Comparison of ENCODE assay signal across 21 mouse cellular contexts in the genomic region with DNA sequence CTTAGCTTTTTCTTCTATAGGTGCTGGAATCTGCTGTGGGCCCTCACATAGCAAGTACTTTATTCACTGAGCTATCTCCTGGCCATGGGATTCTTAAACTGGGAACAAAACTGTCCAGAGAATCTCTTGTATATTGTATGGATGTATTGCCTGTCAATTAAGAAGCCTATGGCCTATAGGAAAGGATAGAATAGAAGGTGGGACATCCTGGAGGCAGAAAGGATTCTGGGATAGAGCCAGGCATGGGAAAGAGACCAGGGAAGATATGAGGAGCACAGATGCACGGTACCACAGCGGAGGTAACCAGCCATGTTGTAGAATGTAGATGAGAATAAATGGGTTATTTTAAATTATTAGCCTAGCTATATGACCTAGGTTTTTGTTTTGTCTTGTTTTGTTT. TPM values are rescaled to one million over a fixed set of nuclear protein-coding genes. Genes with fewer than 3 reads are reported as not detected.
"Had no signal": no experiment of that assay in that cellular context is flagged by ENCODE, and none has a peak within 500 bp of the region (broad histone marks: within the 10 kb centered on the region; RNA-seq: fewer than 3 reads in every experiment).

No protein-coding gene starts in this region.

- H3K27me3 ChIP-seq: limb, embryonic 13.5 days; liver, embryonic 12.5 days; liver, embryonic 15.5 days; lung, embryonic 15.5 days; megakaryocyte, embryonic 14.5 days; midbrain, embryonic 13.5 days; neural tube, embryonic 12.5 days had no signal

- H3K4me3 ChIP-seq: left cerebral cortex, adult 2 months; limb, embryonic 10.5 days; limb, embryonic 13.5 days; liver, embryonic 12.5 days; liver, embryonic 15.5 days; lung, embryonic 15.5 days; megakaryocyte, embryonic 14.5 days; midbrain, embryonic 10.5 days; midbrain, embryonic 13.5 days; neural tube, embryonic 12.5 days had no signal

- H3K4me2 ChIP-seq: limb, embryonic 13.5 days; liver, embryonic 12.5 days; liver, embryonic 15.5 days; lung, embryonic 15.5 days; midbrain, embryonic 13.5 days; neural tube, embryonic 12.5 days had no signal

- H3K9me3 ChIP-seq: limb, embryonic 10.5 days; limb, embryonic 13.5 days; liver, embryonic 12.5 days; liver, embryonic 15.5 days; lung, embryonic 15.5 days; midbrain, embryonic 10.5 days; midbrain, embryonic 13.5 days; neural tube, embryonic 12.5 days had no signal

- H3K4me1 ChIP-seq: limb, embryonic 10.5 days; liver, embryonic 15.5 days; megakaryocyte, embryonic 14.5 days; midbrain, embryonic 10.5 days; midbrain, embryonic 13.5 days; neural tube, embryonic 12.5 days had no signal

- H3K27ac ChIP-seq: left cerebral cortex, adult 2 months; limb, embryonic 10.5 days; limb, embryonic 13.5 days; liver, embryonic 12.5 days; liver, embryonic 15.5 days; lung, embryonic 15.5 days; midbrain, embryonic 10.5 days; midbrain, embryonic 13.5 days; neural tube, embryonic 12.5 days had no signal

- H3K36me3 ChIP-seq: limb, embryonic 10.5 days; limb, embryonic 13.5 days; liver, embryonic 12.5 days; liver, embryonic 15.5 days; lung, embryonic 15.5 days; midbrain, embryonic 10.5 days; midbrain, embryonic 13.5 days; neural tube, embryonic 12.5 days had no signal

- H3K9ac ChIP-seq: limb, embryonic 13.5 days; liver, embryonic 12.5 days; liver, embryonic 15.5 days; lung, embryonic 15.5 days; midbrain, embryonic 13.5 days; neural tube, embryonic 12.5 days had no signal

- ATAC-seq: liver, embryonic 12.5 days; midbrain, embryonic 13.5 days; midbrain, embryonic 16.5 days had no signal

- DNase-seq: kidney, adult 18-20 months; kidney, adult 9 months; kidney, postnatal 14 days; kidney, postnatal 4 days; liver; lung, adult 18-20 months; lung, postnatal 10 days; lung, postnatal 36 days; thymus, adult 18-20 months had no signal

RNA-seq across cellular contexts. Expression of gene Bicc1, which starts 42.0 kb away (rescaled TPM):
- total RNA-seq: neutrophil, adult 5-6 weeks had no signal
